Mouse (Mus musculus) myocyte (in vitro differentiated cells): ENCODE measurements around the gene Trhr2.

Experiments used
- CEBPB ChIP-seq: IDR thresholded peaks from 2 replicates; pipeline ENCODE4 v1.6.1; 2011; ENCODE audit warnings: mild to moderate bottlenecking, moderate library complexity; ENCODE audit not compliant: poor library complexity, insufficient read depth, severe bottlenecking
- E2F4 ChIP-seq: IDR thresholded peaks from one replicate; pipeline ENCODE4 v1.6.1; 2011; ENCODE audit warnings: mild to moderate bottlenecking, control low read depth, moderate library complexity; ENCODE audit not compliant: insufficient read depth
- MAX ChIP-seq: IDR thresholded peaks from one replicate; pipeline ENCODE4 v1.6.1; 2011; ENCODE audit warnings: low read depth, mild to moderate bottlenecking, control low read depth
- MYOG ChIP-seq, 3 experiments: IDR thresholded peaks; one replicate each; pipeline ENCODE4 v1.6.1; 2011; ENCODE audit warnings: control low read depth in 2 of 3, low read depth in 2 of 3, mild to moderate bottlenecking in 2 of 3; ENCODE audit not compliant: insufficient read length in 2 of 3, control insufficient read depth in 1 of 3, insufficient read depth in 1 of 3
- POLR2A ChIP-seq: IDR thresholded peaks from one replicate; pipeline ENCODE4 v1.6.1; 2011; ENCODE audit warnings: low read depth, mild to moderate bottlenecking, control low read depth, moderate library complexity; ENCODE audit not compliant: insufficient read length
- POLR2AphosphoS2 ChIP-seq: IDR thresholded peaks from one replicate; pipeline ENCODE4 v1.6.1; 2011; ENCODE audit warnings: low read depth, control low read depth; ENCODE audit not compliant: insufficient read length
- USF1 ChIP-seq: IDR thresholded peaks from one replicate; pipeline ENCODE4 v1.6.1; 2011; ENCODE audit warnings: low read depth, mild to moderate bottlenecking, control low read depth, moderate library complexity

DNA sequence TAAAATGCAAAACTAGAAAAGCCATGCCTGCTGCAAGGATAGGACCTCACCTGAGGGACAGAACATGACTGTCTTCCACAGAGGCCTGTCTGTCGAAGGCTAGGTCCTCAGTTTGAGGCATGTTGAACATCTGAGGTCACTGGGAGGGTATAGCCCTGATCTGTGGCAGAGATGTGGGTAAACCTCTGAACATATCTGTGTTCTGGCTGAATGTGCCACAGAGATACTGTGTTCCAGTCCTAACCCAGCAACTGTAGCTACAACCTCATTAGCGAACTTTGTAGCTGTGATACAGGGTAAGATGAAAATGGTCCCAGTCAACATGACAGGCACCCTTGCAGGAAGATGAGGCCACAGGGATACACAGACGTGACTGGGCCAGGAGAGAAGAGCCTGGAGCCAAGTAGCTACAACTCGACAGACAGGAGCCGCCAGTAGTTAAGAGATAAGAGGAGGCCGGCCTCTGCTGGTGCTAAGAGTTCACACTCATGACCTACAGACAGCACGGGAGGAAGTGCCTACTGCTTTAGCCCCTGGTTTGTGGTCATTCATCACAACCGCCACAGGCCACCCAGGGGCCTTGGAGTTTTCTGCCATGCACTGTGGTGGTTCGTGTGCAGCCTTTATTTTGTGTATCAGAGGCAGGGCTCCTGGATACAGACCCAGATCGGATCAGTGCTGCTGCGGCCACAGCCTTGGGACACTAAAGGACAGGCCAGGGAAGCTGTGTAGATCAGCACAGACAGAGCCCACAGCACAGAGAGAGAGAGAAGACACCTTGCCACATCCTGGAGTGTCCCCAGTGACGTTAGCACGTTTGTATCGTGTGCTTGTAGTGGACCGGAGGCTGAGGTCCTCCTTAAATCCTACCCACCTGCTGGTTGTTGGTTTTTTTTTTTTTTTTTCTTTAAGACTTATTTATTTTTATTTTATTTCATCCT lies 10.9 kb downstream of the Trhr2 start:
- TF ChIP-seq POLR2A, result no peak
- TF ChIP-seq MAX, result no peak
- no peak for TF ChIP-seq CEBPB
- no peak for TF ChIP-seq USF1
- no peak for TF ChIP-seq MYOG (IDR thresholded peaks at IDR 0.05; ENCODE audit: control insufficient read depth in 1 of 3, insufficient read depth in 1 of 3, insufficient read length in 2 of 3, low read depth in 2 of 3)
- TF ChIP-seq E2F4, result no peak
- no peak for TF ChIP-seq POLR2AphosphoS2
